In genomic region chr2:26140903-26141302, GRCm38 (mm10) we compare ENCODE assay signal across 8 mouse cellular contexts. TPM values are rescaled to one million over a fixed set of nuclear protein-coding genes. Genes with fewer than 3 reads are reported as not detected.
DNase-seq lines count a peak whose midpoint lies in the region; ATAC-seq and TF ChIP-seq lines count a peak whose summit lies in the region.

No protein-coding gene starts in this region.

- no peaks in the 10 kb centered on the region for H3K9me3 ChIP-seq in heart, postnatal 0 days (replicated peaks; ENCODE audit: control insufficient read depth, low read length)
- no peaks in the 10 kb centered on the region for H3K9me3 ChIP-seq in forebrain, postnatal 0 days (ENCODE audit: low read length)

- H3K27ac ChIP-seq in heart, postnatal 0 days (ENCODE audit: low read depth): peak overlapping the region; percentile 93
- peak overlapping the region; percentile 95 for H3K27ac ChIP-seq in forebrain, postnatal 0 days (ENCODE audit: low read depth, low read length)
- peak overlapping the region; percentile 57 for H3K27ac ChIP-seq in macrophage

- H3K27me3 ChIP-seq in heart, postnatal 0 days (ENCODE audit: control insufficient read depth, insufficient read depth, low read length): no peaks in the 10 kb centered on the region
- H3K27me3 ChIP-seq in forebrain, postnatal 0 days (ENCODE audit: insufficient read depth, low read length): no peaks in the 10 kb centered on the region

- peaks cover 20% of the 10 kb centered on the region; the same call in 1 of the 2 replicates for H3K79me2 ChIP-seq in macrophage (ENCODE audit: inconsistent target)

- no peak for DNase-seq in heart, postnatal 0 days (ENCODE audit: low spot score)
- no peak for DNase-seq in heart, postnatal 14 days
- DNase-seq in NIH3T3 (ENCODE audit: low read depth): peak; percentile 22
- no peak for DNase-seq in forebrain, postnatal 0 days
- no peak for DNase-seq in ovary, adult 18-20 months (ENCODE audit: low spot score)
- DNase-seq in frontal cortex, adult 2 months (ENCODE audit: extremely low spot score in 1 of 2, low spot score in 1 of 2): no peak
- no peak for DNase-seq in cerebellum, adult 8-10 months

- peak overlapping the region; percentile 55 for H3K9ac ChIP-seq in heart, postnatal 0 days (replicated peaks; ENCODE audit: low read depth, low read length)
- H3K9ac ChIP-seq in forebrain, postnatal 0 days: peak overlapping the region; percentile 85

- 10% methylated on average over 6 of the region's 6 CpGs for WGBS in heart, postnatal 0 days
- WGBS in forebrain, postnatal 0 days: 16% methylated on average over 6 of the region's 6 CpGs
- 2% methylated on average over 5 of the region's 6 CpGs for WGBS in macrophage (ENCODE audit: missing documents)

- H3K4me1 ChIP-seq in heart, postnatal 0 days (ENCODE audit: control insufficient read depth, insufficient read depth): peaks cover 20% of the 10 kb centered on the region
- peaks cover 5% of the 10 kb centered on the region; the same call in 1 of the 2 replicates for H3K4me1 ChIP-seq in forebrain, postnatal 0 days (ENCODE audit: insufficient read depth)

- H3K36me3 ChIP-seq in heart, postnatal 0 days (replicated peaks; ENCODE audit: control insufficient read depth, insufficient read depth, low read length): peaks cover 17% of the 10 kb centered on the region; the same call in 1 of the 2 replicates
- peaks cover 7% of the 10 kb centered on the region for H3K36me3 ChIP-seq in forebrain, postnatal 0 days (ENCODE audit: insufficient read depth)
- H3K36me3 ChIP-seq in macrophage (ENCODE audit: inconsistent target): peaks cover 16% of the 10 kb centered on the region; the same call in 1 of the 2 replicates

- peak overlapping the region; percentile 76 for H3K4me2 ChIP-seq in heart, postnatal 0 days (ENCODE audit: low read depth, low read length)
- H3K4me2 ChIP-seq in forebrain, postnatal 0 days (ENCODE audit: low read depth): peak overlapping the region; percentile 96

- TF ChIP-seq CTCF in heart, postnatal 0 days (IDR thresholded peaks at IDR 0.05; ENCODE audit: low read depth): no peak
- no peak for TF ChIP-seq CTCF in forebrain, postnatal 0 days (IDR thresholded peaks at IDR 0.05; ENCODE audit: low read depth)

- peak overlapping the region; percentile 85 for H3K4me3 ChIP-seq in heart, postnatal 0 days (ENCODE audit: low read depth, low read length)
- peak overlapping the region; percentile 85 for H3K4me3 ChIP-seq in forebrain, postnatal 0 days (ENCODE audit: low read depth, low read length)
- peak overlapping the region; percentile 46 for H3K4me3 ChIP-seq in macrophage (ENCODE audit: inconsistent target)

- intact Hi-C loops in heart, postnatal 14 days (cut with DNase I): loop anchor here (1.0 to 5.0 kb wide), 2 partner anchors 117 to 304 kb away; no protein-coding TSS in a partner anchor

- TF ChIP-seq EP300 in heart, postnatal 0 days (IDR thresholded peaks at IDR 0.05; ENCODE audit: low read depth): no peak

- no peak for ATAC-seq in heart, postnatal 0 days (ENCODE audit: insufficient read depth, low read depth)
- no peak for ATAC-seq in forebrain, postnatal 0 days

RNA-seq across cellular contexts. Expression of gene Nacc2, which starts 17.9 kb away (rescaled TPM):
- total RNA-seq in heart, postnatal 0 days (2014; rRNA removed; ENCODE audit: low replicate concordance): 6.8 and 20.6 TPM in 2 replicates
- 5.4 and 6.9 TPM in 2 replicates for polyA plus RNA-seq in heart, postnatal 0 days (2015; fragmentation: Nextera tagmentation; extraction: Ambion mirVana)
- 10 to 100 TPM; 16.3 to 19.1 TPM for total RNA-seq in heart, postnatal 14 days (2021)
- 18.5 and 18.9 TPM in 2 replicates for total RNA-seq in forebrain, postnatal 0 days (2014; rRNA removed)
- 12.3 and 18.3 TPM in 2 replicates for polyA plus RNA-seq in forebrain, postnatal 0 days (2015; fragmentation: Nextera tagmentation; extraction: Ambion mirVana)
- 10 to 100 TPM; 11.7 to 44.7 (median 31.1) TPM for total RNA-seq in macrophage (2018; cell fraction: chromatin; rRNA removed)
- 10 to 100 TPM; 19.5 to 37.0 (median 29.6) TPM for total RNA-seq in macrophage (2018; cell fraction: cytosol; rRNA removed)
- total RNA-seq in macrophage (2018; cell fraction: nucleus; rRNA removed): 10 to 100 TPM; 14.9 to 46.1 (median 27.3) TPM
- 16.9 to 21.8 TPM (median 19.0 TPM) in 3 replicates for polyA plus RNA-seq in macrophage (2018)
- 66.9 and 72.8 TPM in 2 replicates for polyA plus RNA-seq in frontal cortex, adult 2 months (2012; rRNA removed)
